Mouse (Mus musculus): ENCODE data around the gene Gm37419.

Gene Gm37419

DNA sequence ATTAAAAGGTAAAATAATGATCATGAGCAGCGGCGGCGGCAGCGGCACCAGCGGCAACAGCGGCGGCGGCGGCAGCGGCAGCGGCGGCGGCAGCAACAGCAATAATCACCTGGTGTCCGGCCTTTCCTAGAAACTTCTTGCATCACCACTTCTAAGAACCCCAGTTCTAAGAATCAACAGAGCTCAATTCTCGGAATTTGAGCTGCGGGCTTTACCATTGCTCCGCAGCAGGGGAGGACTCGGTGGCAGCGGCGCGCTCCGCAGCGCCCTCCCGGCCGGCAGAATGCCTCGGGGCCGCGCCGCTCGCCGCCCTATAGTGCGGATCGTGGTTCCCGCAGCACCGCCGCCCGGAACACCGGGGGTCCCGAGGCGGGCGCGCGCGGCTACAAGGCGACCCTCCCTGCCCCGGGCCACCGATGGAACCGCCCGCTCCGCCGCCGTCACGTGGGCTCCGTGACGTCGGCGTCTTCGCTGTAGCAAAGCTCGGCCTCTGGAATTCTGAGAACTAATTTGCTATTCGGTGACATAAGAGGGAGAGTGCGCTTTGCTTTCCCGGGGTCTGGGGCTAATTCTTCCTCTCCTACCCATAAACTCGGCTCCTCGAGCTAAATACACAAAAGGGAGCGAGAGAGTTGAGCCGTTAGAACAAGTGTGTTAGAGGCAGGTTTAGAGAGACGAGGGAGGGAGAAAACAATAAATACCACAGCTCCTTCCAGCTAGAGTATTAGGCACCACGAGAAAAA lies at the start of gene Gm37419, which contains the start of gene Bcl6:
Gm37419 (plus strand) TSS at position 17 of the 743 bp plus-strand sequence.
Bcl6 (minus strand) TSS at position 387 of the 743 bp plus-strand sequence.
- peak; percentile 59 to 73 for DNase-seq

DNA sequence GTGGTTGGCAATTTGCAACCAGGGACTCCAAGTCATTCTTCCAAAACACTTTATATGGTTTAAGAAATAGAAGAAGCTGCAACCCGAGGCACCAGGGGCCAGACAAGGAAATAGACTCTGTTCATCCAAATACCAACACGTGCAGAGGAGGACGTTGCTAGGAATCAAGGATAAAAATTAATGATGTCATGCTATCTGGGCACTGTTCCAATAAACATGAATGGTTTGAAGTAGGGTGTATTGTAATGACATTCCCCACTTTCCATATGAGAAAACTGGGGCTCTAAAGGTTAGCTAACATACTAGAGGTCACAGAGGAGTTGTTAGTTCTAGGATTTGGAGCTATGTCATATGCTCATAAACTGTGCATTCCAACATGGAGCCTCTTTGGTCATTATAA lies 43.5 kb upstream of the Gm37419 start:
- DNase-seq, result no peak

DNA sequence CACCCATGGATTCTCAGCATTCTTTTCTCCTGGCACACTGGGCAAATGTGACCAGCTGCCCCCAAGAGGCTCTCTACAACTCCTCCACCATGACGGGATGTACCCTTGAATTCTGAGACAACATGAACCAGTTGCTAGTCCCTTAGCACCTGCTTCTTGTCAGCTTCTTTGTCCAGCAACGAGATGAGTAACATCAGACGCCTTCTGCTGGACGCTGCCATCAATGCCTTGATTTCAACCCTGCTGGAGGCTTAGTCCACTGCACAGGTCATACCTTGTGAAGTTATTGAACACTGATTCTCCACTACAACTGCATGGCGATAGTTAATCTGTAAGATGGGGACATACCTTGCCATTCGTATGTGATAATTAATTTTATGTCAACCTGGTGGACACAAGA lies 40.6 kb upstream of the Gm37419 start:
- DNase-seq, result no peak

DNA sequence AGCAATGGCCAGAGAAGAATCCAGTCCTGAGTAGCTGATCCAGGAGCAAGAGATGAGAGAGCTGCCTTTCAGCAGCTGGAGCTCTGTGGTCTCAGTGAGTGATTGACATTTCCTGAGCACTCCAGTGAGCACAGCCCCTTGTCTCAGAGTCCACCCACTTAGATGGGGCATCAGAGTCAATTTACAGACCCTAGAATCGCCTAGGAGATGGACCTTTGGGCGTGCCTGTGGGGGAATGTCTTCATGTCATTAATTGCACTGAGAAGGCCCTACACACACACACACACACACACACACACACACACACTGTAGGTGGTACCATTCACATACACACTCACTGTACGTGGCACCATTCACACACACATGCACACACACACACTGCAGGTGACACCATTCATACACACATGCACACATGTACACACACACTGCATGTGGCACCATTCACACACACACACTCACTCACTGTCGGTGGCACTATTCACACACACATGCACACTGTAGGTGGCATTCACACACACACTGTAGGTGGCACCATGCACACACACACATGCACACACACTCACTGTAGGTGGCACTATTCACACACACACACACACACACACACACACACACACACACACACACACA lies 36.1 kb upstream of the Gm37419 start:
- no peak for DNase-seq

DNA sequence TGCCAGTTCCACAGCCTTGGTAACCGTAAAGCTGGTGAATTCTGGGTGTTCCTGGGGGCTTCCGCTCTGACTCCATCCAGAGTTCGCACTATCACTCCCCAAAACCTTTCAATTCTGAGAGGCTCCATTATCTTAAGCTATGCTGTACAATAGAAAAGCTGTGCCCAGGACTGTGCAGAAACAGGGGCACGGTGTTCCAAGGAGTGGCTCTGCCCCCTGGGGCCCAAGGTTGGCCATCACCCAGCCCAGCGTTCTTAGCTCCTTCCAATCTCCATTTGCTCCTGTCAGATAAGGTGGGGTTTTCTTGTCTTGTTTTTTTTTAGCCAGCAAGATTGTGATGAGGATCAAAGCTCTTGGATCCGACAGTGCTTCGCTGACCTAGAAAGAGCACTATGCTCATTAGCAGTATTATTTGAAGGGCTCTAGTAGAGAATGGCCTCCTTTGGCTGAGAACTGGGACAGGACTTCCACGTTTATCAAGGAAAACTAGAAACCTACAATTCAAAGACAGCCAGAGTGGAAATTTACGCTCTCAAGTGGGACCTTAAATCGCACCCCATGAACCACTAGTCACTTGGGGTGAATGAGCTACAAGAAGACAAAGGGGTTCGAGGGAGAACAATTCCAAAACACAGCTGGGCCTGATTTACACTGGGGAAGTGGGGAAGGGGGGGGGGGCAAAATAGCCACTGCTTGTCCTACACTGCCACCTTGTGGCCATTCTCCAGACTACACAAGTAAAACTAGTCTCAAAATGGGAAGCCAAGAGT lies 34.9 kb upstream of the Gm37419 start:
- no peak for DNase-seq

DNA sequence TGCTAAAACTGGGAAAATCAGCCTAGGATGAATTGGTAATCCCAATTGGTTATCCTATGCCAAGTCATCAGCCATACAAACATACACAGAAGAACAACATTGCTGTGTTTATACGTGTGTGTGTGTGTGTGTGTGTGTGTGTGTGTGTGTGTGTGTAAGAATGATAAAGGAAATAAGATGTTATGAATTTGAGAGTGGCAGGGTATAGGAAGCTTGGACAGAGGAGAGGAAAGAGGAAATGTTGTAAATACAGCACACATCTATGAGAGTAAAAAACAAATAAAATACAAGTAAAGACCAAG lies 34.4 kb upstream of the Gm37419 start:
- no peak for DNase-seq

DNA sequence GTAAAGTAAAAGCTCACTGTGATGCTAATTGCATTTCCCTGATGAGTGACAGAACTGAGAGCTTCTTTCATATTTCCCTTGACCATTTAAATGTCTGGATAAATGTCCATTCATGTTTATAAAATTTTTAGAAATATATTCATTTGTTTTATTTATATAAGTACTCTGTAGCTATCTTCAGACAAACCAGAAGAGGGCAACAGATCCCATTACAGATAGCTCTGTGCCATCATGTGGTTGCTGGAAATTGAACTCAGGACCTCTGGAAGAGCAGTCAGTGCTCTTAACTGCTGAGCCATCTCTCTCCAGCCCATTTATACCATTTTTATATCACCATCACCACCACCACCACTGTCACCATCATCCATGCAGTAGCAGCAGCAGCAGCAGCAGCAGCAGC lies 29.3 kb upstream of the Gm37419 start:
- DNase-seq, result no peak

DNA sequence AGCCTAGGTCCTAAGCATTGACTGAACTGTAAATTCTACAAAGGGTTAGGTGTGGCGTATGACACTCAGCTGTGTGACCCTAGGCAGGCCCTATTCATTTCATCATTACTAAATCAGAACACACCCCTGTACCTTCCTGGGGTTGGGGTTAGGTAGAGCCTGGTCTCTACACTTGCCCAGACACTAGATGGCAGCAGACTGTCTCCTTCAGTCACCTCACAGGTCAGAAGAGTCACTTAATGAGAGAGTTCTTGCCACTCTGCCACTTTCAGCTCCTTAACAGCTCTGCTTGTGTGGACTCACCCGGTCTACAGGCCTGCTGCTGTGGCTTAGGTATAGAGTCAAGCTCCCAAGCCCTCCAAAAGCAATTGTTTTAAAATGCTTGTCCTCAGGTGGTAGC lies 25.9 kb upstream of the Gm37419 start:
- DNase-seq, result no peak

DNA sequence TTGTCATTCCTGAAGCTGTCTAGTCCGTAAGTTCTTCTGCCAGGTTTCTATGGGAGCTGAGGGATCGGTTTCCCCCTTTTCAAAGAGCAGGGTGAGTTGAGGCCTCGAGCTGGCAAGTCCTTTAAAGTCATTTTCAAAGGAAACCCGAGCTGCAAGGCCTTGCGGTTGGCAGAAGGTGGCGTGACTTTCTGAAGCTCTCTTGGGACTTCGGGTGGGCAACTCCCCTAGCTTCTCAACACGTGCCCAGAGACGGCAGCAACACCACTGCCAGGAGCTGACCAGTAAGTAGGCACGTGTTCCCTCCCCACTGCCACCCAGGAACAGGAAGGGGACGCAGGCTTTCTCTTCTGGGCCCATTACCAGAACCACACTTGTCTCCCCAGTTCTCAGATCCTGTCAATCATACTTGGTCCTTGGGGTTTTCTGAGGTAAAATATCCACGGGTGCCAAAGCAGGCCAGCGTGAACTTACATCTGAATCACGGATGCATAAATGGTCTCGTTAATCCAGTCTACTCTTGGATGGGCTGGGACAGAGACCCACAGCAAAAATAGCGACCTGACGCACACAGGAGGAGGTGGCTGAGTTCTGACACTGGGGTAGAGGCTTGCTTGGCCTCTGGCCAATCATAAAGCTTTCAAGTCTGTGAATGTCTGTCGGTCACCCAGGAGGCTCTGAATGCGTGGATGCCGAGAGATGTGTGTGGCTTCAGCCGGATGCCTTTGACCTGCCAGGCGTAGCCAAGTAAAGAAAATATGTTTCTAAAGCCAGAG lies 24.2 kb upstream of the Gm37419 start:
- no peak for DNase-seq

DNA sequence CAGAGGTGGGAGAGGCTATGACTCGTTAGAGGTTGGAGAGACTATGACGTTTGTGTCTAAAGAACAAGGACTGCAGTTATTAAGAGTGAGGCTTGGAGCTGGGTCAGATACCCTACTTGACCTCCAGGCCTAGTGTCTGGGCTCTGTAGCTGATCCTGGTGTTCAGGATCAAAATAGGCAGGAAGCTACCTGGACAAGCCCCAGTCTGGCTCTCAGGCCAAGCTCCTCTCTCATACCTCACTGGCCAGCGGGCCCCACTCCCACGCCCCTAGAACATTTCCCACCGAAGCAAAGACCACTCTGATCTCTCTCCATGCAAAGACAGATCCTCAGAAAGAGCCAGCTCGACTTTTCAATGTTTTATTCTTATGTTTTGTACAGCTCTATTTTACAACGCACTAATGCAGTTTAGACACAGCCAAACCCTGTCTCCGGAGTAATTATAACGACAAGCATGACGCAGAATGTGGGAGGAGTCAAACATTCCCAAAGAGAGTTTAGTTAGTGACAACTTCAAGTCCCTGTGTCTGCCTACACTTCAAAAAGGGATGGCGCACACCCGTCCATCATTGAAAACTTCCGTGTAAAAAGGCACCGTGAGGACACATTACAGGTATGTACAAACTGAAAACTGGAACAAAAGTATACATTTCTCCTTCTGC lies 23.4 kb upstream of the Gm37419 start:
- DNase-seq, result no peak

DNA sequence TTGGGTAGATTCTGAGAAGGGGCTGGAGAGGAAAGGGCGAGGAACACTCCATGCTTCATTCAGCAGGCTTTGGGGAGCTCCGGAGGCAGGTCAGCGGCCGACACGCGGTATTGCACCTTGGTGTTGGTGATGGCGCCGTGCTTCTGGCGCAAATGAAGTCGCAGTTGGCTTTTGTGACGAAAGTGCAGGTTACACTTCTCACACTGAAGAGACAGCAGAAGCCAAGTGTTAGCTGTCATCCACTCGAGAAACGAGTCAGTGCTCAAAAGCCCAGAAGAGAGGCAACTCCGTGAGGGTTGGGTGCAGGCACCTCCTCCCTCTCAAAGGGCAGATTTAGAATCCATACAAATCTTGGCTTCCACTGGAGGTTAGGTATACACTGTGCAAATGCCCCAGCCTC lies 22.2 kb upstream of the Gm37419 start:
- DNase-seq, result no peak

DNA sequence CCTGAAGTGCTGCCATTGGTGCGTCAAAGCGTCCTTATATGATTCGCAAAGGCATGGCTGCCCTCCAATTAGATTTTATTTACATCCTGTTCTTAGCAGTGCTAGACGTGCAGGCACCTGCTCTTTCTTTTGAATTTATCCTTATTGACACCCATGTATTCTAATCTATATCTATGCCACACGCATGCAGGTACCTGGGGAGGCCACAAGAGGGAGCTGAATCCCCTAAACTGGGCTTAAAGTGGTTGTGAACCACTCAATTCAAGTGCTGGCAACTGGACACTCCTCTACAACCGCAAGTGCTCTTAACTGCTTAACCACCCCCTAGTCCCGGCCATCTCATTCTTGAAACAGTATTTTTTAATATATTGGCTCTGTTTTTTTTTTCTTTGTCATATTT lies 21.0 kb upstream of the Gm37419 start:
- DNase-seq, result no peak

DNA sequence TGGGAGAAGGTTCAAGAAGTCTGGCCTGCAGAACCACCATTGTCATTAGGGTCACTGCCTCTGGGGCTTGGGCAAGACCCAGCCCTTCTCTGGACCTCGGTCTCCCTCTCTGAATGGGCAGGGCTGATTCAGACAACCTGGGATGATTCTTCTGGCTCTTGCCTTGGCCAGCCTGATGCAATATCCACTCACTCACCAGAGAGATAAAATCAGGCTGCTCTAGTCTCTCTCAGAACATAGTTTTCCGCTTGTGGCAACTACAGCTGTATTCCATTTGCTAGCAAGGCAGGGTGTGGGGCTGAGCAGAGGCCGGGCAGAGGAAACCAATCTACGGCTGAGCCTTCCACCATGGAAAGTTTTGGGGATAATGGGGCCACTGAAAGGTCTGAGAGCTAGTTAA lies 19.4 kb upstream of the Gm37419 start:
- no peak for DNase-seq

DNA sequence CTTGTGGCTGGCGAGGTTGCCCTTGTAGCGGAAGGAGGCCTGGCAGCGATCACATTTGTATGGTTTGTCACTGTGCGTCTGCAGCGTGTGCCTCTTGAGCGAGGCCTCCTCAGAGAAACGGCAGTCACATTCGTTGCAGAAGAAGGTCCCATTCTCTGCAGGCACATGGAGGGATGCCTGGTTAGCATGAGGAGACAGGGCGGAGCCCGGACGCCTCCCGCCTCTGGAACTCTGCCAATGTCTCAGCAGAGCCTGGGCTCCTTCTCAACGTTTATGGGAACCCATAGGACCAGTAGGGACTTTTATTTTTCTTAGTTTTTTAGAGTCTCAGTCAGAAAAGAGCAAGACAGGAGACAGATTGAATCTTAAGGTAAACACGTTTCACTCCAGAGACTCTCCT lies 18.4 kb upstream of the Gm37419 start:
- no peak for DNase-seq

DNA sequence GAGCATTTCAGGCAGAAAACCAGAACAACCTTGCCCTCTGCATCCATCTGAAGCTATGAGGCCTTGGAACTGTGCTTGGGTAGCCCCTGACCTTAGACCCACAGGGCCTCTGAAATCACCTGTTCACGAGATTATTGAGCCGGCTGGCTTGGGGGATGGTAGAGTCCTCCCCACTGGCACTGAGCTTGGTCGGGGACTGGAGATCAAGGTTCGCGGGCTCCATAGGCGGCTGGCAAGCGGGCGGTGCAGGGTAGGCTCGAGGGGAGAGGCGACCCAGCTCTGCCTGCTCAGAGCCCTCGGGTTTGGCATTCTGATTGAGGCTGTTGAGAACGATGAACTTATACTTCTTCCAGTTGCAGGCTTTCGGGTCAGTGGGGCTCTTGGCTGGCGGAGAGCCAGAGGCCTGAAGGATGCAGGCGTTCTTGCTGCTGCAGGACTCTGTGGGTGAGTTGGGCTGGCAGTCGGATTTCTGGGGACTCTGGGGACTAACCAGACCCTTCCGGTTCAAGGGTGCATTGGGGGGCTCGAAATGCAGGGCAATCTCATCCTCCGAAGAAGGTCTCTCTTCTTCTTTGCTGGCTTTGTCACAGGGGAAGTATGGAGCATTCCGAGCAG lies 16.0 kb upstream of the Gm37419 start:
- DNase-seq, result no peak

DNA sequence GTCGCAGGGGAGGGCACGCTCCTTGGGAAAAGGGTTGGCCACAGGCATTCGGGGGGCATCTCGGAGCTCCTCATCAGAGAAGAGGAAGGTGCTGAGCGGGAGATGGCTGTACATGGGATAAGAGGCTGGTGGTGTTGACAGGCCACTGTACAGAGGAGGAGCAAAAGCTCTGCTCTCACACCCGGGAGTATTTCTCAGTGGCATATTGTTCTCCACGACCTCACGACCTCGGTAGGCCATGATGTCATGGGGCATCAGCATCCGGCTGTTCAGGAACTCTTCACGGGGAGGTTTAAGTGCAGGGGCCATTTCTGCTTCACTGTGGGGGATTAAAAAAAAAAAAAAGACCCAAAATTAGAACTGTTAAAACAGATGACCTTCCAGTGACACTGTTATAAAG lies 15.4 kb upstream of the Gm37419 start:
- DNase-seq, result no peak

DNA sequence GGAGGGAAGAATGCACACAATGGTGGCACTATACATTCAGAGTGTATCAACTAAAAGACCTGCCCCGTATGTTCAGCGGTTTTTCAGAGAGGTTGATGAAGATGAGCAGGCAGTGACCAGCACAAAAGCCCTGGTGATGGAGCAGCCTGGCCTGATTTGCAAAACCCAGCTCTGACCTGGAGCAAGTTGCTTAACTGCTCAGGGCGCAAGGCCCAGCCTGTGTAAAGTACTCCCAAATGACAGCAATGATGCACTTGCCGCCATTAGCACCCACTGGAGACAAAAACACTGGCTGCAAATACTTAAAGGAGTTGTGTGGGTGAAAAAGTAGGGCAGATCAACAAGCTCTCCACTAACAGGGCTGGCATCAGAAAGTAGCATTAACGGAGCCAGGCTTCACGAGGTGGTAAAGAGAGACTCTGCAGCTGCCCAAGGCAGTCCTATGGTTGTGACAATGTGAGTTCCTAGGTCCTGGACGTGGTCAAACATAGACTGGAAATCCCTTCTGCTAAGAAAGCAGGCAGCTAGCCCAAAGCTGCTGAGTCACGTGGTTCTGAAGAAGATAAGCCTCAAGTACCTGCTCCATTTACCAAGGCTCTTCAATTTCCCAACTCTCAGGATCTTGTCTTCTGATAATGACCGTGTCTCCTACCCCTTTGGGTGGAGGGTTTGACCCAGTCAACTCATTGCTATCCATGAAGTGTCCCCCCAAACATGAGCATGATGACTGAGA lies 14.5 kb upstream of the Gm37419 start:
- DNase-seq, result no peak

DNA sequence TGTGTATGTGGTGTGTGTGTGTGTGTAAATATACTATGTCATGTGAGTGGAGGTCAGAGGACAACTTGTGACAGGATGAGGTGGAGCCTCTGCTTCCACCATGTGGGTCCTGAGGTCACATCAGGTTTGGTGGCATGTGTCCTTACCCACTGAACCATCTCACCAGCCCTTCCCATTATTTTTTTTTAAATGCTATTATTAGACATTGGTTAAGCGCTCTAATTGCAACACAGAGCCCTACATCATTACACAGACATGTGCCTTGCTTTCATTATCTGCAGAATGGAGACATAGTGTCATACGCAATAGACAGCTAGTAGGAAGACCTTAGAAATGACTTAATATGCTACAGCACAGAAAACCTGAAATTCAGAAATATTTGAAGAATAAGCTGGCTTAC lies 12.1 kb upstream of the Gm37419 start:
- no peak for DNase-seq

DNA sequence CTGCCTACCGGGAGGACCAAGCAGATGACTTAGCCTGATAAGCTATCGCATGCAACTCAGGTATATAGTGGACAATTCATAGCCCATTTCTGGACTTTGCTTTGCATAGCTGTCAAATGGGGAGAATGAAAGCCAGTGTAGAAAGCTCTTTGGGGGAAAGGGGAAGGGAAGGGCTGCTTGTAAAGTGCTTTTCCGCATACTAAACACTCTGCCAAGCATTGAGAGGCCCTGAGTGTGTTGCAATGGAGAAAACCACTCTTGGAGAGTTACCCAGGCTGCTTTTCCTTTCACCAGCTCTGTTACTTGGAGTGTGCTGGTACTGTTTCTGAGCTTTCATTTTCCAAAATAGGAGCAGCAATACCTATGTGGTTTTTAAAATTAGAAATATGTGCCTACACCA lies 10.6 kb upstream of the Gm37419 start:
- DNase-seq, result no peak

DNA sequence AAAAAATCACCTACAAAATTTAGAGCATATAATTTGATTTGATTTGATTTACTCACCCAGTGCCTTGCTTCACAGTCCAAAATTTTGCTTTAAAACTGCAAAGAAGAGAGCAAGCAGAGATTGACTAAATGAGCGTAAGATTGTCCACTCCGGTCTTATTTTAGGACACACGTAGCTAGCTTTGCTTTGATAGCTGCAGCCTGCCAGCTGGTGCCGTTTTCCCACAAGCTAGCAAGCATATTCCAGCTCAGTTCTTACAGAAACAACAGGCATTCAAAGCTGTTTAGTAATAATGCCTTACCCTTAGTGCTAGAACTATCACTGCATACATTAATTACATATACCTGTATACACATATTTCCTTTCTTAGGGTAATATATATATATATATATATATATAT lies 9.8 kb upstream of the Gm37419 start:
- no peak for DNase-seq

DNA sequence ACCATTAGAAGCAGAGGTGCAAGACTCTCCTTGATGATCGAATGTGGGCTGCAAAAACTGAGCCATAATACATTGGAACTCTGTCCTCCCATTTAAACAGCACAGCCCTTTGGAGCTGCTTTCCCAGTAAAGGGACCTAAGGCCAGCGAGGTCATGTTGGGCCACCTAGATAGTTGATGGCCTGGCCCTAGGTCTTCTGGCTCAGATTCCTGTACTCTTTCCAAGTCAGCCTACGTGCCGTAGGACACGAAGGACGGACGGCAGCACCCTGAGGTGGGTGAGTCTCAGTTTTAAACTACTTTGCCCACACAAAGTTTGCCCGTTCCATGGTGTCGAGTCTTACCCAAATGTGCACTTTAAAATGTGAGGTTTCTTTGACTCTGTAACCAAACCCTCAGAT lies 8.8 kb upstream of the Gm37419 start:
- no peak for DNase-seq

Measured in thymus, adult 18-20 months (tissue).